Mouse (Mus musculus) testis, postnatal 14 days (tissue): ENCODE results near the gene Acan.

ENCODE experiments used
- DNase-seq: peaks from one replicate; pipeline ENCODE4 v3.0.0; 2021; ENCODE audit warnings: low spot score

Acan gene

GRCm38 (mm10) chr7:79053383-79053889 lies at the start of gene Acan:
Gene Acan, plus strand, starts transcription at chr7:79053483.
- no peak for DNase-seq

GRCm38 (mm10) chr7:79021293-79021905 lies 31.9 kb upstream of the Acan start:
- no peak for DNase-seq

GRCm38 (mm10) chr7:79029138-79029537 lies 24.1 kb upstream of the Acan start:
- no peak for DNase-seq

GRCm38 (mm10) chr7:79033745-79034144 lies 19.5 kb upstream of the Acan start:
- no peak for DNase-seq

- DNase-seq, result no peak
These were observed 18.8 kb upstream of the Acan start for GRCm38 (mm10) chr7:79034521-79034920.

- peak; percentile 28 for DNase-seq
These were observed 1.2 kb upstream of the Acan start for GRCm38 (mm10) chr7:79052081-79052480.

DNA sequence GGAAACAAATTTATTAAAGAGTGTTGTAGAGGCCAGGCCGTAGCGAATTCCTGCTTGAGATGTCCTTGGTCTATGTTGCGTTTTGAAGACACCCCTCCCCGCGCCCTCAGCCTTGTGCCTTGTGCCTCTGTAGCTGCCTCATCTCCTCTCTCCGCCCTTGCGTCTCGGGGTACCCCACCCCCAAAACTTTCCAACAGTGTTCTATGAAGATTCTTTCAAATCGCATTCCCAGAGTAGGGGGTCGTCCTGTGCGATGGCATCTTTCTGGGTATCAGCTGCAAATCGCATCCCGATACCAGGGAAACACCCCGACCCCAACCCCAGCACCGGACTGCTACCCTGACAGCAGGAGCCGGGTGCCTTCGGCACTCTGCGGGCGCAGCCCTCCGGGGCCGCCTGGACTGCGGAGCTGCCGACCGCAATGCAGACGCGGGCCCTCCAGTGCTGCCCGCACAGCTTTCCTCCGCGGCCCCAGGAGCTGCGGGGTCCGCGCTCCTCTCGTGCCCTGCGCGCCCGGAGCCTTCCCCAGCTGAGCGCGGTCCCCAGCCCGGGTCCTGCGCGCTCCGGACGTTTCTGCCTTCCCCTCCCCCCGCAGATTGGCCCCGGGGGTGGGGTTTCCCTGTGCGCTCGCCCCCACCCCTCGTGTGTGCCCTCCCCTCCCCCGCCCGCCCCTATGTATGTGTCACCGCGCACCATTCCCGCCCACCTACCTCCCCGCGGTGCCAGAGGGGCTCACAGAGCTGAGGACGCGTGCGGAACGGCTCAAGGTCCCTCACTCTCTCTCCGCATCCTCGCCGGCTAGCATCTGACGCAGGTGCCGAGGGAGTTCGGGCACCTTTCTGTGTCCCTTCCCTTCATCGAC lies 531 bp upstream of the Acan start:
- no peak for DNase-seq

- DNase-seq, result no peak
These were observed 828 bp downstream of the Acan start for GRCm38 (mm10) chr7:79054111-79054510.

DNA sequence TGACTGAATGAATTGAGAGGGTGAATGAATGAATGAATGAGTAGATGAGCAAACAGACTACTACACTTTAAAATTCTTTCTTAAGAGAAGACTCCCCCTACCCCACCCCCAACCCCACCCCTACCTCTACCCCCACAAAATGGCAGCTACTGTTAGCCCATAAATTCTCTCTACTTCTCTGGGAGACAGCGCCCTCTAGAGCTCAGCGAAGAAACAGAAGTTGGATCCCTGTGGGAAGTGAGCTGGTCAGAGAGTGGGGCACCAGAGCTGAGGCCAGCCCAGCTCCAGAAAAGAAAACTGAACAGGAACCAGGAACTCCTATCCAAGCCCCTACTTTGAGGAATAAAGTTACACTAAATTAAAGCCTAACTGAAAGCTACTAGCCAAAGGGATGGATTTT lies 5.3 kb downstream of the Acan start:
- no peak for DNase-seq

DNA sequence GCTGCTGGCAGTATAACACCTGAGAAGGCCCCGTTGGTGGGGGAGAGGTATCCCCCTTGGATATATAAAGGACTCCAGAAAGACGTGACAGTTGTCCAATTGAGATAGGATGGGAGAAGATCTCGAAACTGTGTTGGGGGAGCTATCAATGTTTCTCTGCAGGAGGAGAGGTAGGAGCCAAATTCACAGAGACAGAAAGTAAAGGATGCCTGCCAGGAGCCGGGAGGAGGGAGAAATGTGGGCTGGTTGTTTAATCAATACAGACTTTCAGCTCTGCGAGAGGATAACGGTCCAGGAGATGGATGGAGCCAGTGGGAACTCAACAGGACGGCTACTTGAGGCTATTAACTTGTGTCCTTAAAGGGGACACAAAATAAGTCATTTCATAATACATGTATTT lies 14.2 kb downstream of the Acan start:
- no peak for DNase-seq

GRCm38 (mm10) chr7:79068231-79068630 lies 14.9 kb downstream of the Acan start:
- DNase-seq, result no peak

- DNase-seq, result no peak
These were observed 25.9 kb downstream of the Acan start for GRCm38 (mm10) chr7:79079212-79079611.

- DNase-seq, result no peak
These were observed 27.5 kb downstream of the Acan start for GRCm38 (mm10) chr7:79080572-79081399.

DNA sequence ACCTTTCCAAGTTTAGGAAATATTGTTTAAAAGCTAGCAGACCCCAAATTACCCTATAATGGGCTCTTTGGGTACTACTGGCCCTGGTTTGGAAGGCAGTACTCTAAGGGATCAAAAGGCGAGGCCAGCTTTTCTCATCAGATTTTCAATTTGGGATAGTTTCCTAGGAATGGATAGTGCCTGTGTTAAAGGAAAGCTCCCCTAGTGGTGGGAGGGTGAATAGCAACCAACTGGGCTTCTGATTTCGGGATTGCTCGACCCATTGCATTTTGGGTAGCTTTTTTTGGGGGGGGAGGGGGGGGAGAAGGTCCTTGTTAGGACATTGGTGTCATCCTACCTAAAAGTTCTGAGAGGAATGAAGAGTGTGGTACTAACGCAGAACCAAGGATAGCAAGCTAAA lies 35.8 kb downstream of the Acan start:
- peak; percentile 19 for DNase-seq

DNA sequence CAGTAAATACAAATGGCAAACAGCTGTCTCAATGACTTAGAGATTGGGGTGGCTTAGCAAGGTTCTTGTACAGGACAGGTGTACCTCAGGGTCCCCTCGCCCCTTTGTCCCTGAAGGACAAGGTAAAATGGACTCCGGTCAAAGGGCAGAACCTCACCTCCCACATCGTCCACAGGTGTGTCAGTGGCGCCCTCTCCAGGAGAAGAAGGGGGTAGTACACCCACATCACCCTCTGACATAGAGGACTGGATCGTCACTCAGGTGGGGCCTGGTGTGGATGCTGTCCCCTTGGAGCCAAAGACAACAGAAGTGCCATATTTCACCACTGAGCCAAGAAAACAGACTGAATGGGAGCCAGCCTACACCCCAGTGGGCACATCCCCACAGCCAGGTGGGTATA lies 43.2 kb downstream of the Acan start:
- no peak for DNase-seq

GRCm38 (mm10) chr7:79113848-79114247 lies 60.6 kb downstream of the Acan start:
- no peak for DNase-seq

DNA sequence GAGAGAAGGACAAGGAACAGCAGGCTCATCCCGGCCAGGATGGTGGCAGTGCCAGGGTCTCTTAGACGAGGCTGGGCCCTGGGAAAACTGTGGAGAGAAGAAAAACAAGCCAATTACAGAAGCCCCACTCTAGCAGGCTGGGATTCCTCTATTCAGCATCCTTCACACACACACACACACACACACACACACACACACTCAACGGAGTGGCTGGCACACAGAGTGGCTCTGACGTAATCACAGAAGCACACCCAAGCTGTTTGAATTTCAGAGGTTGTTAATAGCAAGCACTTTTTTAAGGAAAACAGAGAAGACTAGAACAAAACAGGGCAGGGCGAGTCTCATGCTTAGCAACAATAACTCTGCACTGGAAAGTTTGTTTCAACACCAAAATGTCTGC lies 70.2 kb downstream of the Acan start:
- DNase-seq, result no peak

DNA sequence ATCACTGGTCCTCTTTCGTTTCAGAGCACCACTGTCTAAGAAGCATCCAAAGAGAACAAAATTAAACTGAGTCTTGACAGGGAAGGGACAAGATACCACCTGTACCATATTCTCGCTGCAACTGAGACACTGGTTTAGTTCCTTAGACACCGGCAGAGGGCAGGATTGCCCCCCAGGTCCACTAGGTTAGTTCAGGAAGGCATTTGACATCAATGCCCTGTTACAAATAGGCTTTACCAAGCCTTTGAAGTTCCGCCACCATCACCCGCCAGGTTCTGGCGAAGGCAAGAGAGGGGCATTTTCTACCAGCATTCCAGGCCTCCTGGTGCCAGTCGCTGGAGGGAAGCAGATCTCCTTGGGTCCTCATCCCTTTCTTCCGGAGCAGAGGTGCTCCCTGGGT lies 76.6 kb downstream of the Acan start:
- no peak for DNase-seq

GRCm38 (mm10) chr7:79130385-79130784 lies 77.1 kb downstream of the Acan start:
- DNase-seq, result no peak

DNA sequence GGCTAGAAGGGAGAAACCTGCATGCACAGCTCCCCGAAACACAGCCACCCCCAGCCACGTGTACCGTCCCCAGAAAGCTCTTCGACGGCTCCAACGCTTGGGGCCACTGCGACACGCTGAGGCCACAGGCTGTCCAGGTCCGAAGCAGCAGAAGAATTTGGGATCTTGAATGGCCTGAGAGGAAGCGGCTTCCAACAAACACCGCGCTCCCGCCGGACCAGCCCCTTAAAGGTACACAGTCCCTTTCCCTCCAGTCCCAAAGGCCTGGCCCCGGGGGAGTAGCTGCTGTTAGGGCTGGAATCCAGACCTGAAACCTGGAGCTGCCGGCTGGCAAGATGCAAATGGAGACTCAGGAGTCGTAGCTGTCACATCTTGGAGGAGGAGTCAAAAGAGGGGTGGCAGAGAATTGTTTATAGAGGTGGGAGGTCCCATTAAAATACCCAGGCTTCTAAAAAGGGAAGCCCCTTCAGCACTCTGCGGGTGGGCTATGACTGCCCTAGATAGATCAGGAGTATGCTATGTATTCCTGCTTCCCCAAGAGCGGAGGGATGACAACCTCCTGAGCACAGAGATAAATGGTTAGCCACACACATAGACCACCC lies 77.7 kb downstream of the Acan start, which contains the start of gene Hapln3:
Gene Hapln3, minus strand, starts transcription at position 176 of the 602 bp plus-strand sequence.
- no peak for DNase-seq

DNA sequence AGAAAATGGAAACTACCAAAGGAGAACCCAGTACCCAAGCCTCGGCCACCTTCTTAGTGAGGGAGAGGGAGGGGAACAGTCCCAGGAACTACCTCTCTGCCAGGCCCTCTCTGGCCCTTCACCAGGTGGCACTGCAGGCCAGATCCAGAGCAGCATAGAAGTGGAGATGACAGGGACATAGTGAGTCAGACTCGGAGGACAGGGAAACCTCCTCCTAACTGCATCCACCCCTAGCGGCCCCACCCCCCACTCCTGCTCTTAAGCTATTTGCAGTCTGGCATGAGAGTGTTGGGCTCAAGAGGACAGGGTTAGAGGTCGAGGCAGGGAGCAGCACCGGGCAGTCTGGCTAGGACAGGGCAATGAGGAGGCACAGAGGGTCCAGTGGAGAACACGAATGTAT lies 80.1 kb downstream of the Acan start:
- no peak for DNase-seq

GRCm38 (mm10) chr7:79139328-79139824 lies 86.1 kb downstream of the Acan start:
- DNase-seq, result no peak
